Mouse (Mus musculus) mesoderm, embryonic 11.5 days (tissue): ENCODE results near the gene Ermard.

Source experiments
- DNase-seq: peaks from one replicate; pipeline ENCODE4 v3.0.0-alpha.2; 2012; ENCODE audit warnings: low read depth, low spot score

Ermard gene

DNA sequence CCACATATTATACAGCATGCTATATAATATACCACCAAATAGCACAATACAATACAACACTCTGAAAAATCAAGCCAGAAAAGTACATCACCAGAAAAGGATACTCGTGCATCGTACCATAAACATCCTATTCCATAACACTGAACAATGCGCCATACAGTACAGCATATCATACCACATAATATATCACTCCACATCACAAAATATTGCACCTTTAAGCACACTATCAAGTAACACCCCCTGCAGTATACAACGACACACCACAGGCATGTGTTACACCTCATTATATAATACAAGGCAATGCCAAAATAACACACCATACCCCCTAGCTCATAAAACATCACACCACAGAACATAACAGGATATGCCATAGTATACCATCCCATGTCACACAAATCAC is 79.1 kb downstream of the Ermard start:
- DNase-seq = no peak

DNA sequence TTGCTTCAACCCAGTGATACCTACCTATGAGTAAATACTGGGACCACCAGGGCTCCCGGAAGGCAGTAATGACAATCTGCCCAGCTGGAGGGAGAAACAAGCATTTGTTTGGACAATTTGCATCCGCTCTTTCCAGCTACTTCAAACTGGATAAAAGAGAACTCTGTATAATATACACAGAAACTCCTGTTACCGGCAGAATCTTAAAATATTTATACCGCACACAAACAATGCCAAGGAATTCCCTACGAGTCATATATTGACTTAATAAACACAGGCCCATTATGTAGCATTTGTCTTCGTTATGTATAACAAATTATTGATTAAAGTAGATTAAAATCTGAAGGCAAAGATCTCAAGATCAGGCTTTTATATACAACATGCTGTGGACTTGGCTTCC is 79.6 kb downstream of the Ermard start:
- no peak for DNase-seq

DNA sequence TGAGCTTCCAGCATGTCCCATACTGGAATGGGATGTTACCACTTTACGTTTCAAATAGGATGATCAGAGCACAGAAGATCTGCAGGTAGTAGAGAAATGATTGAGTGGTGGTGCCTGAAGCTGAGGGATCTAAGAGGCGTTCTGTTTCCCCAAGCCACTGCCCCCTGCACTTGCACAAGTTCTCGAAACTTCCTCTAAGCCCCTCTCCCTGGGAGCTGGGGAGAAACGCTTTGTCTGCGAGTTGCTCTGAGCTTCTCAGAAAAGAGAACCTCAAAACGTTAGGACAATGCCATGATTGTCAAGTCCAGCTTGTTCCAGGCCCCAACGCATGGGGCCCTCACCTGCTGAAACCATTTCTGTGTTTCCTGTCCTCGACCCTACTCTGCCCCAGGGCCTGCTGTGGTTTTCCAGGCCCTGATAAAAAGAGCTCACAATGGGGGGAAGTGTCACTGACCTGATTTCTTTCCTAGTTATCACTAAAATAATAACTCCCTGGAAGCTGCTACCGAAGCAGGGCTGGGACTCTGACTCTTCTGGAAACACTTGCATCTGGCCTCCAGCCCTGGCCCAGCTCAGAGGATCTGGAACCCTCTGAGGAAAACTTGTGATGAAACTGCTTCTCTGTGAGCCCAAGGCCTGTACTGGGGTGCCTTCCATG is 88.8 kb downstream of the Ermard start:
- DNase-seq = no peak

DNA sequence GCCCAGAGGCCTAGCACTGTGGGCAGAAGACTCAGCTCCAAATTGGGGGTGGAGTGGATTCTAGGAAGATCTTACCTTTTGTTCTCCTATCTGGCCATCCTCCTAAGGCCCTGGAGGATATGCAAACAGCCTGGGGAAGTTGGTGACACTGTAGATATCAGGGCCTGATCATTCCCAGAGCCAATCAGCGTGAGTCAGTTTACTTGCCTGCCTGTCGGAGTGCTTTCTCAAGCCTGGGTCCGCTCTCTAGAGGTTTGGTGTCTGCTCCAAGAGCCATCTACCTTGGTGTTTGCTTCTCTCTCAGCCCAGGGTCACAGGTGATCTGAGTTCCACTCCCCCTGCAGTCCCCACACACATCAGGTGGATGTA is 89.3 kb downstream of the Ermard start:
- no peak for DNase-seq

DNA sequence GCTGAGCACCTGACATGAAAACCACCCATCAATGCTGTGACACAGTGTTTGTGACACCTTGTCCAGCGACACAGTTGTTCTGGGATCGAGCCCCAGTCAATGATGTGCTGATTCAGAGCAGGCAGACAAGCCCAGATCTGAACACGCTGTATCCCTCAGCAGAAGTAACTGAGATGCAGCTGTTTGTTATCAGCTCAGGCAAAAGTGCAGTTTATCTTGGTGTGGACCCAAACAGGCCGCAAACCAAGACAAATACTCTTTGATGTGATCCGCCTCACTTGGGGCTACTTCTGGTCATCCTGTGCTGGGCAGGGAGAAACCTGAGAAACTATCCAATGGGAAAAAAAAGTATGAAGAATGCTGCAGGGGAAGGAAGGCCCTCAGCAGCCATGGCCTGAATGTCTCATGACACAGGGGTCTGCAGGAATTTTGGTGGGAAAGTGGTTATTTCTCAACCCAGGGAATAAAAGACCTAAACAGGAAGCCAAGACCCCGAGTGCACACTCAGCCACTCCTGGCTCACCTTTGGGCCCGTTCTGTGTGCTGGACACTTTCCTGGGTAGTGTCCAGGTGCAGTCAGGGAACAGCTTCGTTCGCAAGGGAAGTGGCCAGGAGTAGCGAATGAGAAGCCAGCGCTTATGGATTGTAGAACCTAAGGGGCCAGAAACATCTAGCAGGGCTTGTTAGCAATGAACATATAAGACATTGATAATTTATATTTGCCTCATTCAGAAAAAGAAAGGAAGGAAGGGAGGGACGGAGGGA is 94.1 kb downstream of the Ermard start:
- no peak for DNase-seq

DNA sequence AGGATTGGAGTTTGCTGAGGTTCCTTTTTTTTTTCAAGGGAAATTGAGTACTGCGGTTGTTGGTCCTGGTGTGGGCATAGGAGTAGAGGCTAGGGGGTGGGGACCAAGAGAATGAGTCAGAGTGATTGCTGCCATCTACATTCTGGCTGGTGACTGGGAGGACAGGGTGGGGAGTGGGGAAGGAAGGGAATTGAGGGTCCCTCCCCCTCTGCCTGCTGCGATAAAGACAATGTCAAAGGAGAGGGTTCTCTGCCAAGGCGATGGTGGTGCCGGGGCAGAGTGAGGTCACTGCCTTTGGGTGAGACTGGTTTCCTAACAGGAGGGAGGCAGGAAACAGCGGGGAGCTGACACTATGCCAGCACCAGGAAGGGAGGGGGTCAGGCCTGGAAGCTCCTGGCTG is 96.4 kb downstream of the Ermard start:
- no peak for DNase-seq
